Mouse (Mus musculus): Measurements from ENCODE around the gene Rnf8. TPM values are rescaled to one million over a fixed set of nuclear protein-coding genes. Genes with fewer than 3 reads are reported as not detected.

Gene Rnf8
- polyA plus RNA-seq, 2 experiments: 55.5 to 75.4 TPM

- Histone ChIP-seq H3K4me1 (ENCODE audit: control insufficient read depth, insufficient read depth, low read length) (peaks cover 3% of the 10 kb centered on the region; the same call in 1 of the 2 replicates), H3K27me3 (ENCODE audit: control insufficient read depth, insufficient read depth, low read length) (no peaks in the 10 kb centered on the region), H3K27ac (replicated peaks; ENCODE audit: low read depth, low read length) (peak within 1 kb of the TSS; percentile 81), H3K36me3 (ENCODE audit: control insufficient read depth, insufficient read depth, low read length) (peaks cover 15% of the 10 kb centered on the region; the same call in 1 of the 2 replicates), H3K4me3 (replicated peaks; ENCODE audit: low read length) (peak within 1 kb of the TSS; percentile 84), H3K9me3 (ENCODE audit: control insufficient read depth, low read length) (no peaks in the 10 kb centered on the region), H3K4me2 (replicated peaks; ENCODE audit: low read depth, low read length, severe bottlenecking) (peak within 1 kb of the TSS; percentile 54), H3K9ac (ENCODE audit: low read depth, low read length, severe bottlenecking) (peak within 1 kb of the TSS; percentile 97)
- under 1% methylated on average over 34 of the region's 41 CpGs for WGBS
- TF ChIP-seq POLR2A (IDR thresholded peaks at IDR 0.05; ENCODE audit: borderline replicate concordance, extremely low read depth, insufficient read depth, insufficient read length): 0 out of 2 replicates have a peak, but pooled peaks have one; percentile 42
- ATAC-seq (ENCODE audit: low FRiP score, low read depth): peak; percentile 97
- peak; percentile 89 for DNase-seq (ENCODE audit: low spot score)
Observed at GRCm38 (mm10) chr17:29660076-29660761, 45.6 kb downstream of the Rnf8 start, which contains the start of gene Cmtr1. TSS of gene Cmtr1 (plus strand) at chr17:29660595.

- ATAC-seq (ENCODE audit: low FRiP score, low read depth) (peak; percentile 60), DNase-seq (ENCODE audit: low spot score) (no peak)
- H3K27ac ChIP-seq (replicated peaks; ENCODE audit: low read depth, low read length): peak overlapping the region; percentile 81
- H3K4me2 ChIP-seq (replicated peaks; ENCODE audit: low read depth, low read length, severe bottlenecking): peak overlapping the region; percentile 54
- no peaks in the 10 kb centered on the region for H3K27me3 ChIP-seq (ENCODE audit: control insufficient read depth, insufficient read depth, low read length)
- H3K4me1 ChIP-seq (ENCODE audit: control insufficient read depth, insufficient read depth, low read length): peaks cover 3% of the 10 kb centered on the region; the same call in 1 of the 2 replicates
- peak overlapping the region; percentile 97 for H3K9ac ChIP-seq (ENCODE audit: low read depth, low read length, severe bottlenecking)
- TF ChIP-seq POLR2A (IDR thresholded peaks at IDR 0.05; ENCODE audit: borderline replicate concordance, extremely low read depth, insufficient read depth, insufficient read length): 0 out of 2 replicates have a peak, but pooled peaks have one; percentile 12
- under 1% methylated on average over 27 of the region's 41 CpGs for WGBS
- peaks cover 19% of the 10 kb centered on the region for H3K36me3 ChIP-seq (ENCODE audit: control insufficient read depth, insufficient read depth, low read length)
- no peaks in the 10 kb centered on the region for H3K9me3 ChIP-seq (ENCODE audit: control insufficient read depth, low read length)
- peak overlapping the region; percentile 84 for H3K4me3 ChIP-seq (replicated peaks; ENCODE audit: low read length)
Observed at GRCm38 (mm10) chr17:29660762-29661391, 46.3 kb downstream of the Rnf8 start.

- Histone ChIP-seq H3K4me3 (replicated peaks; ENCODE audit: low read length) (no peak overlapping the region), H3K9me3 (ENCODE audit: control insufficient read depth, low read length) (no peaks in the 10 kb centered on the region), H3K4me2 (replicated peaks; ENCODE audit: low read depth, low read length, severe bottlenecking) (no peak overlapping the region), H3K9ac (ENCODE audit: low read depth, low read length, severe bottlenecking) (no peak overlapping the region), H3K4me1 (ENCODE audit: control insufficient read depth, insufficient read depth, low read length) (peaks cover 3% of the 10 kb centered on the region; the same call in 1 of the 2 replicates), H3K36me3 (ENCODE audit: control insufficient read depth, insufficient read depth, low read length) (peaks cover 28% of the 10 kb centered on the region), H3K27me3 (ENCODE audit: control insufficient read depth, insufficient read depth, low read length) (no peaks in the 10 kb centered on the region), H3K27ac (replicated peaks; ENCODE audit: low read depth, low read length) (no peak overlapping the region)
- ATAC-seq (ENCODE audit: low FRiP score, low read depth): no peak
- no peak for DNase-seq (ENCODE audit: low spot score)
- WGBS: 74% methylated on average over 6 of the region's 6 CpGs
- TF ChIP-seq POLR2A (IDR thresholded peaks at IDR 0.05; ENCODE audit: borderline replicate concordance, extremely low read depth, insufficient read depth, insufficient read length): no peak
Observed at GRCm38 (mm10) chr17:29662145-29662544, 47.6 kb downstream of the Rnf8 start.

- no peak overlapping the region for H3K4me3 ChIP-seq (replicated peaks; ENCODE audit: low read length)
- H3K27me3 ChIP-seq (ENCODE audit: control insufficient read depth, insufficient read depth, low read length): no peaks in the 10 kb centered on the region
- TF ChIP-seq POLR2A (IDR thresholded peaks at IDR 0.05; ENCODE audit: borderline replicate concordance, extremely low read depth, insufficient read depth, insufficient read length): no peak
- H3K9me3 ChIP-seq (ENCODE audit: control insufficient read depth, low read length): no peaks in the 10 kb centered on the region
- ATAC-seq (ENCODE audit: low FRiP score, low read depth) (no peak), DNase-seq (ENCODE audit: low spot score) (no peak)
- H3K36me3 ChIP-seq (ENCODE audit: control insufficient read depth, insufficient read depth, low read length): peaks cover 68% of the 10 kb centered on the region
- peak overlapping the region; percentile 21; the same call in 1 of the 2 replicates for H3K9ac ChIP-seq (ENCODE audit: low read depth, low read length, severe bottlenecking)
- H3K27ac ChIP-seq (replicated peaks; ENCODE audit: low read depth, low read length): no peak overlapping the region
- WGBS: 75% methylated on average over 10 of the region's 10 CpGs
- no peaks in the 10 kb centered on the region for H3K4me1 ChIP-seq (ENCODE audit: control insufficient read depth, insufficient read depth, low read length)
- H3K4me2 ChIP-seq (replicated peaks; ENCODE audit: low read depth, low read length, severe bottlenecking): no peak overlapping the region
Observed at GRCm38 (mm10) chr17:29668051-29668986, 53.7 kb downstream of the Rnf8 start.

GRCm38 (mm10) chr17:29669030-29669429 is 54.4 kb downstream of the Rnf8 start:
- Histone ChIP-seq H3K9me3 (ENCODE audit: control insufficient read depth, low read length) (no peaks in the 10 kb centered on the region), H3K4me1 (ENCODE audit: control insufficient read depth, insufficient read depth, low read length) (no peaks in the 10 kb centered on the region), H3K4me2 (replicated peaks; ENCODE audit: low read depth, low read length, severe bottlenecking) (no peak overlapping the region), H3K9ac (ENCODE audit: low read depth, low read length, severe bottlenecking) (no peak overlapping the region), H3K4me3 (replicated peaks; ENCODE audit: low read length) (no peak overlapping the region), H3K27ac (replicated peaks; ENCODE audit: low read depth, low read length) (no peak overlapping the region), H3K27me3 (ENCODE audit: control insufficient read depth, insufficient read depth, low read length) (no peaks in the 10 kb centered on the region), H3K36me3 (ENCODE audit: control insufficient read depth, insufficient read depth, low read length) (peaks cover 73% of the 10 kb centered on the region)
- DNase-seq (ENCODE audit: low spot score) (no peak), ATAC-seq (ENCODE audit: low FRiP score, low read depth) (no peak)
- TF ChIP-seq POLR2A (IDR thresholded peaks at IDR 0.05; ENCODE audit: borderline replicate concordance, extremely low read depth, insufficient read depth, insufficient read length): no peak
- 93% methylated on average over 4 of the region's 4 CpGs for WGBS
